Mouse (Mus musculus): ENCODE measurements at regions not wholly inside any gene's neighbourhood (a gene's known extent, or its start where the extent isn't known, plus 50 kb on each side); places are given as distances from the start of the nearest gene placed in this dataset.
"Not testable (repeated sequence)": the region's sequence is repeated elsewhere in the genome, so short reads cannot be mapped to it uniquely, and the experiment has no call there.

GRCm38 (mm10) chr6:100401728-100402127 lies 114.4 kb upstream of the Rybp start:
- intact Hi-C loops (cut with DNase I): no loop called here
- DNase-seq: no peak

GRCm38 (mm10) chr6:100399387-100399786 lies 112.1 kb upstream of the Rybp start:
- intact Hi-C loops (cut with DNase I); DNase-seq: not testable (repeated sequence)

- intact Hi-C loops (cut with DNase I): no loop called here
- DNase-seq: no peak
These were observed 109.3 kb upstream of the Rybp start for GRCm38 (mm10) chr6:100396311-100397200.

GRCm38 (mm10) chr6:100390258-100390910 lies 103.1 kb upstream of the Rybp start:
- no peak for DNase-seq
- intact Hi-C loops (cut with DNase I): no loop called here

- DNase-seq: no peak
- intact Hi-C loops (cut with DNase I): no loop called here
These were observed 99.8 kb upstream of the Rybp start for GRCm38 (mm10) chr6:100387042-100387441.

- intact Hi-C loops (cut with DNase I): no loop called here
- no peak for DNase-seq
These were observed 98.4 kb upstream of the Rybp start for GRCm38 (mm10) chr6:100385640-100386039.

- no peak for DNase-seq
These were observed 93.8 kb upstream of the Rybp start for GRCm38 (mm10) chr6:100381046-100381445.

GRCm38 (mm10) chr6:100380536-100380935 lies 93.3 kb upstream of the Rybp start:
- intact Hi-C loops (cut with DNase I): no loop called here
- no peak for DNase-seq

More at GRCm38 (mm10) chr6:100381046-100381445, 93.8 kb upstream of the Rybp start:
- intact Hi-C loops (cut with DNase I): no loop called here

- intact Hi-C loops (cut with DNase I): no loop called here
- DNase-seq: no peak
These were observed 92.5 kb upstream of the Rybp start for GRCm38 (mm10) chr6:100379792-100380191.

- intact Hi-C loops (cut with DNase I): no loop called here
- no peak for DNase-seq
These were observed 91.2 kb upstream of the Rybp start for GRCm38 (mm10) chr6:100378533-100378874.

GRCm38 (mm10) chr6:100377828-100378532 lies 90.7 kb upstream of the Rybp start:
- intact Hi-C loops (cut with DNase I): no loop called here
- no peak for DNase-seq

GRCm38 (mm10) chr6:100376656-100377055 lies 89.4 kb upstream of the Rybp start:
- intact Hi-C loops (cut with DNase I): no loop called here

GRCm38 (mm10) chr6:100370828-100371227 lies 83.5 kb upstream of the Rybp start:
- DNase-seq: no peak
- intact Hi-C loops (cut with DNase I): no loop called here

More at GRCm38 (mm10) chr6:100376656-100377055, 89.4 kb upstream of the Rybp start:
- DNase-seq: no peak

- no peak for DNase-seq
- intact Hi-C loops (cut with DNase I): no loop called here
These were observed 83.1 kb upstream of the Rybp start for GRCm38 (mm10) chr6:100370358-100370757.

GRCm38 (mm10) chr6:100366231-100366630 lies 78.9 kb upstream of the Rybp start:
- DNase-seq: no peak
- intact Hi-C loops (cut with DNase I): no loop called here

GRCm38 (mm10) chr6:100365791-100366190 lies 78.5 kb upstream of the Rybp start:
- DNase-seq: no peak
- intact Hi-C loops (cut with DNase I): no loop called here

- intact Hi-C loops (cut with DNase I): no loop called here
- DNase-seq: peak; percentile 7 to 9
These were observed 76.4 kb upstream of the Rybp start for GRCm38 (mm10) chr6:100363683-100364082.

GRCm38 (mm10) chr6:100356617-100357399 lies 69.5 kb upstream of the Rybp start:
- no peak for DNase-seq
- intact Hi-C loops (cut with DNase I): no loop called here

- DNase-seq: no peak
- intact Hi-C loops (cut with DNase I): no loop called here
These were observed 68.6 kb upstream of the Rybp start for GRCm38 (mm10) chr6:100355858-100356257.

GRCm38 (mm10) chr6:100347481-100347880 lies 60.2 kb upstream of the Rybp start:
- intact Hi-C loops (cut with DNase I): no loop called here
- DNase-seq: no peak
